In genomic region chr2:30397986-30398512, GRCm38 (mm10) we compare ENCODE assay signal across 19 mouse cellular contexts. TPM values are rescaled to one million over a fixed set of nuclear protein-coding genes. Genes with fewer than 3 reads are reported as not detected.
DNase-seq lines count a peak whose midpoint lies in the region; ATAC-seq and TF ChIP-seq lines count a peak whose summit lies in the region.
"Had no signal": no experiment of that assay in that cellular context is flagged by ENCODE, and none has a peak within 500 bp of the region (broad histone marks: within the 10 kb centered on the region; RNA-seq: fewer than 3 reads in every experiment).

No protein-coding gene starts in this region.

- TF ChIP-seq EP300 in ES-Bruce4 (IDR thresholded peaks at IDR 0.05; ENCODE audit: insufficient read depth, low read depth, low read length), result no peak

- no peak for DNase-seq in forebrain, embryonic 10.5 days (ENCODE audit: extremely low spot score, low spot score)
- DNase-seq in forebrain, postnatal 0 days, result no peak
- DNase-seq in lung, postnatal 10 days, result no peak
- peak; percentile 26 for DNase-seq in midbrain, embryonic 14.5 days
- DNase-seq in thymus, postnatal 4 days, result no peak
- DNase-seq: B cell, adult 2 months; heart, adult 18-20 months; heart, postnatal 4 days; kidney, adult 18-20 months; kidney, postnatal 25 days; left cerebral cortex, postnatal 4 days; liver, postnatal 0 days; right cerebral cortex, postnatal 25 days; thymus, postnatal 36 days had no signal

- TF ChIP-seq CTCF in forebrain, postnatal 0 days (IDR thresholded peaks at IDR 0.05; ENCODE audit: low read depth), result no peak
- TF ChIP-seq CTCF in ES-Bruce4 (IDR thresholded peaks at IDR 0.05; ENCODE audit: low read depth, low read length), result no peak

- no peak for TF ChIP-seq POLR2A in ES-Bruce4 (IDR thresholded peaks at IDR 0.05; ENCODE audit: insufficient read depth, low read length)

- no peaks in the 10 kb centered on the region for H3K9me3 ChIP-seq in forebrain, embryonic 10.5 days
- no peaks in the 10 kb centered on the region for H3K9me3 ChIP-seq in forebrain, postnatal 0 days (ENCODE audit: low read length)
- H3K9me3 ChIP-seq in lung, embryonic 15.5 days, result no peaks in the 10 kb centered on the region
- H3K9me3 ChIP-seq in ES-Bruce4 (replicated peaks; ENCODE audit: control insufficient read depth, insufficient read depth, low read length, poor library complexity, severe bottlenecking), result no peaks in the 10 kb centered on the region
- H3K9me3 ChIP-seq in midbrain, embryonic 14.5 days (ENCODE audit: control insufficient read depth, low read length), result no peaks in the 10 kb centered on the region
- H3K9me3 ChIP-seq in kidney, embryonic 14.5 days (ENCODE audit: control insufficient read depth, low read length), result no peaks in the 10 kb centered on the region
- H3K9me3 ChIP-seq: heart, embryonic 15.5 days; neural tube, embryonic 13.5 days had no signal

- H3K4me1 ChIP-seq in forebrain, embryonic 10.5 days, result peaks cover 58% of the 10 kb centered on the region
- H3K4me1 ChIP-seq in forebrain, postnatal 0 days (ENCODE audit: insufficient read depth), result peaks cover 9% of the 10 kb centered on the region
- H3K4me1 ChIP-seq in lung, embryonic 15.5 days, result peaks cover 20% of the 10 kb centered on the region
- peaks cover 16% of the 10 kb centered on the region for H3K4me1 ChIP-seq in ES-Bruce4 (ENCODE audit: control insufficient read depth, insufficient read depth, low read length)
- H3K4me1 ChIP-seq in midbrain, embryonic 14.5 days (ENCODE audit: control insufficient read depth, insufficient read depth, low read length), result peaks cover 20% of the 10 kb centered on the region
- H3K4me1 ChIP-seq in kidney, embryonic 14.5 days (ENCODE audit: control insufficient read depth, insufficient read depth, low read length), result peaks cover 7% of the 10 kb centered on the region; the same call in 1 of the 2 replicates

- H3K4me2 ChIP-seq in forebrain, postnatal 0 days (ENCODE audit: low read depth), result no peak overlapping the region
- no peak overlapping the region for H3K4me2 ChIP-seq in lung, embryonic 15.5 days
- H3K4me2 ChIP-seq in midbrain, embryonic 14.5 days (ENCODE audit: low read length), result no peak overlapping the region
- no peak overlapping the region for H3K4me2 ChIP-seq in kidney, embryonic 14.5 days (replicated peaks; ENCODE audit: low read depth, low read length)
- H3K4me2 ChIP-seq: heart, embryonic 15.5 days; neural tube, embryonic 13.5 days had no signal

- H3K4me3 ChIP-seq in forebrain, embryonic 10.5 days, result no peak overlapping the region
- H3K4me3 ChIP-seq in forebrain, postnatal 0 days (ENCODE audit: low read depth, low read length), result no peak overlapping the region
- no peak overlapping the region for H3K4me3 ChIP-seq in lung, embryonic 15.5 days
- no peak overlapping the region for H3K4me3 ChIP-seq in ES-Bruce4 (ENCODE audit: low read depth, low read length)
- no peak overlapping the region for H3K4me3 ChIP-seq in midbrain, embryonic 14.5 days (replicated peaks; ENCODE audit: low read depth, low read length)
- H3K4me3 ChIP-seq in kidney, embryonic 14.5 days (ENCODE audit: low read length), result no peak overlapping the region
- H3K4me3 ChIP-seq: heart, embryonic 15.5 days; neural tube, embryonic 13.5 days had no signal

- no peak for ATAC-seq in forebrain, postnatal 0 days
- no peak for ATAC-seq in lung, embryonic 15.5 days (ENCODE audit: borderline replicate concordance, extremely low read depth, low FRiP score, low TSS enrichment)
- ATAC-seq in midbrain, embryonic 14.5 days (ENCODE audit: low FRiP score, low TSS enrichment), result no peak
- ATAC-seq in kidney, embryonic 14.5 days (ENCODE audit: low FRiP score, low TSS enrichment), result no peak
- ATAC-seq: liver, postnatal 0 days had no signal

- peaks cover 88% of the 10 kb centered on the region for H3K36me3 ChIP-seq in forebrain, embryonic 10.5 days (replicated peaks)
- peaks cover 71% of the 10 kb centered on the region for H3K36me3 ChIP-seq in forebrain, postnatal 0 days (ENCODE audit: insufficient read depth)
- peaks cover 42% of the 10 kb centered on the region; the same call in 1 of the 2 replicates for H3K36me3 ChIP-seq in lung, embryonic 15.5 days
- no peaks in the 10 kb centered on the region for H3K36me3 ChIP-seq in ES-Bruce4 (ENCODE audit: control insufficient read depth, insufficient read depth, low read length, poor library complexity, severe bottlenecking)
- H3K36me3 ChIP-seq in midbrain, embryonic 14.5 days (ENCODE audit: control insufficient read depth, insufficient read depth, low read length), result peaks cover 77% of the 10 kb centered on the region
- peaks cover 45% of the 10 kb centered on the region for H3K36me3 ChIP-seq in kidney, embryonic 14.5 days (ENCODE audit: control insufficient read depth, insufficient read depth, low read length)

- peak overlapping the region; percentile 93 for H3K27ac ChIP-seq in forebrain, embryonic 10.5 days
- H3K27ac ChIP-seq in forebrain, postnatal 0 days (ENCODE audit: low read depth, low read length), result no peak overlapping the region
- H3K27ac ChIP-seq in lung, embryonic 15.5 days, result peak overlapping the region; percentile 83
- peak overlapping the region; percentile 82; the same call in 1 of the 2 replicates for H3K27ac ChIP-seq in ES-Bruce4 (ENCODE audit: insufficient read depth, low read length)
- no peak overlapping the region for H3K27ac ChIP-seq in midbrain, embryonic 14.5 days (replicated peaks; ENCODE audit: low read depth, low read length)
- H3K27ac ChIP-seq in kidney, embryonic 14.5 days (ENCODE audit: low read depth, low read length), result no peak overlapping the region
- H3K27ac ChIP-seq: neural tube, embryonic 13.5 days had no signal

- H3K27me3 ChIP-seq in forebrain, embryonic 10.5 days (ENCODE audit: poor library complexity, severe bottlenecking), result no peaks in the 10 kb centered on the region
- H3K27me3 ChIP-seq in forebrain, postnatal 0 days (ENCODE audit: insufficient read depth, low read length), result no peaks in the 10 kb centered on the region
- H3K27me3 ChIP-seq in lung, embryonic 15.5 days, result no peaks in the 10 kb centered on the region
- H3K27me3 ChIP-seq in ES-Bruce4 (ENCODE audit: control insufficient read depth, insufficient read depth, low read length, poor library complexity, severe bottlenecking), result no peaks in the 10 kb centered on the region
- no peaks in the 10 kb centered on the region for H3K27me3 ChIP-seq in midbrain, embryonic 14.5 days (ENCODE audit: control insufficient read depth, insufficient read depth, low read length)
- no peaks in the 10 kb centered on the region for H3K27me3 ChIP-seq in kidney, embryonic 14.5 days (ENCODE audit: control insufficient read depth, insufficient read depth, low read length)
- H3K27me3 ChIP-seq: heart, embryonic 15.5 days; neural tube, embryonic 13.5 days had no signal

- 62% methylated on average over 10 of the region's 10 CpGs for WGBS in forebrain, embryonic 10.5 days
- WGBS in forebrain, postnatal 0 days, result 57% methylated on average over 10 of the region's 10 CpGs
- 86% methylated on average over 10 of the region's 10 CpGs for WGBS in lung, embryonic 15.5 days
- WGBS in midbrain, embryonic 14.5 days, result 28% methylated on average over 10 of the region's 10 CpGs
- WGBS in kidney, embryonic 14.5 days, result 90% methylated on average over 10 of the region's 10 CpGs

- no peak overlapping the region for H3K9ac ChIP-seq in forebrain, postnatal 0 days
- no peak overlapping the region for H3K9ac ChIP-seq in lung, embryonic 15.5 days
- H3K9ac ChIP-seq in ES-Bruce4 (ENCODE audit: low read depth, poor library complexity, severe bottlenecking), result no peak overlapping the region
- no peak overlapping the region for H3K9ac ChIP-seq in midbrain, embryonic 14.5 days (replicated peaks; ENCODE audit: low read length)
- H3K9ac ChIP-seq in kidney, embryonic 14.5 days (ENCODE audit: low read depth, low read length), result no peak overlapping the region
- H3K9ac ChIP-seq: heart, embryonic 15.5 days; liver, postnatal 0 days had no signal

RNA-seq across cellular contexts. Expression of gene Dolpp1, which starts 6.0 kb away (rescaled TPM):
- 54.8 and 60.1 TPM in 2 replicates for polyA plus RNA-seq in forebrain, embryonic 10.5 days (2016; fragmentation: Nextera tagmentation; extraction: Ambion mirVana)
- total RNA-seq in forebrain, postnatal 0 days (2014; rRNA removed), result 52.2 and 92.4 TPM in 2 replicates
- 40.1 and 44.7 TPM in 2 replicates for polyA plus RNA-seq in forebrain, postnatal 0 days (2015; fragmentation: Nextera tagmentation; extraction: Ambion mirVana)
- 37.7 and 46.9 TPM in 2 replicates for polyA plus RNA-seq in lung, embryonic 15.5 days (2015; fragmentation: Nextera tagmentation; extraction: Ambion mirVana)
- polyA plus RNA-seq in ES-Bruce4 (2011; ENCODE audit: insufficient read depth, insufficient read length, low read depth, missing spikeins), result 42.3 and 44.3 TPM in 2 replicates
- polyA plus RNA-seq in midbrain, embryonic 14.5 days (2014; fragmentation: Nextera tagmentation; extraction: Ambion mirVana), result 56.3 and 57.2 TPM in 2 replicates
- 31.0 and 34.7 TPM in 2 replicates for polyA plus RNA-seq in kidney, embryonic 14.5 days (2014; fragmentation: Nextera tagmentation; extraction: Ambion mirVana)

RNA-seq across cellular contexts. Expression of gene Crat, which starts 17.6 kb away (rescaled TPM):
- 23.2 and 23.6 TPM in 2 replicates for polyA plus RNA-seq in forebrain, embryonic 10.5 days (2016; fragmentation: Nextera tagmentation; extraction: Ambion mirVana)
- total RNA-seq in forebrain, postnatal 0 days (2014; rRNA removed), result 28.0 and 33.6 TPM in 2 replicates
- polyA plus RNA-seq in forebrain, postnatal 0 days (2015; fragmentation: Nextera tagmentation; extraction: Ambion mirVana), result 20.7 and 24.0 TPM in 2 replicates
- polyA plus RNA-seq in lung, embryonic 15.5 days (2015; fragmentation: Nextera tagmentation; extraction: Ambion mirVana), result 32.0 and 34.1 TPM in 2 replicates
- 8.9 and 12.3 TPM in 2 replicates for polyA plus RNA-seq in ES-Bruce4 (2011; ENCODE audit: insufficient read depth, insufficient read length, low read depth, missing spikeins)
- 22.2 and 24.0 TPM in 2 replicates for polyA plus RNA-seq in midbrain, embryonic 14.5 days (2014; fragmentation: Nextera tagmentation; extraction: Ambion mirVana)
- 21.4 and 30.6 TPM in 2 replicates for polyA plus RNA-seq in kidney, embryonic 14.5 days (2014; fragmentation: Nextera tagmentation; extraction: Ambion mirVana)

RNA-seq across cellular contexts. Expression of gene Ptpa, which starts 17.8 kb away (rescaled TPM):
- polyA plus RNA-seq in forebrain, embryonic 10.5 days (2016; fragmentation: Nextera tagmentation; extraction: Ambion mirVana), result 149 and 165 TPM in 2 replicates
- 129 and 132 TPM in 2 replicates for total RNA-seq in forebrain, postnatal 0 days (2014; rRNA removed)
- polyA plus RNA-seq in forebrain, postnatal 0 days (2015; fragmentation: Nextera tagmentation; extraction: Ambion mirVana), result 143 and 148 TPM in 2 replicates
- polyA plus RNA-seq in lung, embryonic 15.5 days (2015; fragmentation: Nextera tagmentation; extraction: Ambion mirVana), result 164 and 165 TPM in 2 replicates
- 83.1 and 91.6 TPM in 2 replicates for polyA plus RNA-seq in ES-Bruce4 (2011; ENCODE audit: insufficient read depth, insufficient read length, low read depth, missing spikeins)
- polyA plus RNA-seq in midbrain, embryonic 14.5 days (2014; fragmentation: Nextera tagmentation; extraction: Ambion mirVana), result 86.7 and 115 TPM in 2 replicates
- 92.3 and 96.0 TPM in 2 replicates for polyA plus RNA-seq in kidney, embryonic 14.5 days (2014; fragmentation: Nextera tagmentation; extraction: Ambion mirVana)

RNA-seq across cellular contexts. Expression of gene Miga2, which starts 34.0 kb away (rescaled TPM):
- 29.9 and 30.9 TPM in 2 replicates for polyA plus RNA-seq in forebrain, embryonic 10.5 days (2016; fragmentation: Nextera tagmentation; extraction: Ambion mirVana)
- 57.4 and 70.8 TPM in 2 replicates for total RNA-seq in forebrain, postnatal 0 days (2014; rRNA removed)
- 24.4 and 28.6 TPM in 2 replicates for polyA plus RNA-seq in forebrain, postnatal 0 days (2015; fragmentation: Nextera tagmentation; extraction: Ambion mirVana)
- polyA plus RNA-seq in lung, embryonic 15.5 days (2015; fragmentation: Nextera tagmentation; extraction: Ambion mirVana), result 21.2 and 24.2 TPM in 2 replicates
- 16.6 and 18.6 TPM in 2 replicates for polyA plus RNA-seq in ES-Bruce4 (2011; ENCODE audit: insufficient read depth, insufficient read length, low read depth, missing spikeins)
- polyA plus RNA-seq in midbrain, embryonic 14.5 days (2014; fragmentation: Nextera tagmentation; extraction: Ambion mirVana), result 26.1 and 29.7 TPM in 2 replicates
- polyA plus RNA-seq in kidney, embryonic 14.5 days (2014; fragmentation: Nextera tagmentation; extraction: Ambion mirVana), result 14.5 and 25.0 TPM in 2 replicates

RNA-seq across cellular contexts. Expression of gene Sh3glb2, which starts 38.9 kb away (rescaled TPM):
- 76.9 and 82.0 TPM in 2 replicates for polyA plus RNA-seq in forebrain, embryonic 10.5 days (2016; fragmentation: Nextera tagmentation; extraction: Ambion mirVana)
- 291 and 292 TPM in 2 replicates for total RNA-seq in forebrain, postnatal 0 days (2014; rRNA removed)
- polyA plus RNA-seq in forebrain, postnatal 0 days (2015; fragmentation: Nextera tagmentation; extraction: Ambion mirVana), result 147 and 156 TPM in 2 replicates
- polyA plus RNA-seq in lung, embryonic 15.5 days (2015; fragmentation: Nextera tagmentation; extraction: Ambion mirVana), result 74.3 and 80.3 TPM in 2 replicates
- 30.8 and 32.5 TPM in 2 replicates for polyA plus RNA-seq in ES-Bruce4 (2011; ENCODE audit: insufficient read depth, insufficient read length, low read depth, missing spikeins)
- polyA plus RNA-seq in midbrain, embryonic 14.5 days (2014; fragmentation: Nextera tagmentation; extraction: Ambion mirVana), result 129 and 183 TPM in 2 replicates
- polyA plus RNA-seq in kidney, embryonic 14.5 days (2014; fragmentation: Nextera tagmentation; extraction: Ambion mirVana), result 69.4 and 70.9 TPM in 2 replicates

Comparison
In these comparisons a context has a peak if more than half of its experiments do, and no peak if none do; other contexts are left out.
1. H3K27ac ChIP-seq: peak in forebrain, embryonic 10.5 days (single experiment), lung, embryonic 15.5 days (single experiment) and ES-Bruce4 (single experiment); none in forebrain, postnatal 0 days (single experiment), midbrain, embryonic 14.5 days (single experiment) and kidney, embryonic 14.5 days (single experiment).